Mouse (Mus musculus): ENCODE measurements around the gene Padi1. TPM values are rescaled to one million over a fixed set of nuclear protein-coding genes. Genes with fewer than 3 reads are reported as not detected.

Padi1 gene
- polyA plus RNA-seq, 1 experiment from 2014 or later: 0.12 TPM

GRCm38 (mm10) chr4:140815496-140815895 is 30.1 kb downstream of the Padi1 start:
- H3K27ac ChIP-seq: no peak overlapping the region
- no peaks in the 10 kb centered on the region for H3K9me3 ChIP-seq
- H3K4me2 ChIP-seq (replicated peaks): no peak overlapping the region
- H3K36me3 ChIP-seq: no peaks in the 10 kb centered on the region
- H3K4me1 ChIP-seq: peaks cover 36% of the 10 kb centered on the region
- ATAC-seq (ENCODE audit: insufficient number of reproducible peaks, insufficient read depth, low FRiP score, low TSS enrichment): no peak
- H3K4me3 ChIP-seq: no peak overlapping the region
- no peak overlapping the region for H3K9ac ChIP-seq
- H3K27me3 ChIP-seq: no peaks in the 10 kb centered on the region
- 58% methylated on average over 5 of the region's 5 CpGs for WGBS

DNA sequence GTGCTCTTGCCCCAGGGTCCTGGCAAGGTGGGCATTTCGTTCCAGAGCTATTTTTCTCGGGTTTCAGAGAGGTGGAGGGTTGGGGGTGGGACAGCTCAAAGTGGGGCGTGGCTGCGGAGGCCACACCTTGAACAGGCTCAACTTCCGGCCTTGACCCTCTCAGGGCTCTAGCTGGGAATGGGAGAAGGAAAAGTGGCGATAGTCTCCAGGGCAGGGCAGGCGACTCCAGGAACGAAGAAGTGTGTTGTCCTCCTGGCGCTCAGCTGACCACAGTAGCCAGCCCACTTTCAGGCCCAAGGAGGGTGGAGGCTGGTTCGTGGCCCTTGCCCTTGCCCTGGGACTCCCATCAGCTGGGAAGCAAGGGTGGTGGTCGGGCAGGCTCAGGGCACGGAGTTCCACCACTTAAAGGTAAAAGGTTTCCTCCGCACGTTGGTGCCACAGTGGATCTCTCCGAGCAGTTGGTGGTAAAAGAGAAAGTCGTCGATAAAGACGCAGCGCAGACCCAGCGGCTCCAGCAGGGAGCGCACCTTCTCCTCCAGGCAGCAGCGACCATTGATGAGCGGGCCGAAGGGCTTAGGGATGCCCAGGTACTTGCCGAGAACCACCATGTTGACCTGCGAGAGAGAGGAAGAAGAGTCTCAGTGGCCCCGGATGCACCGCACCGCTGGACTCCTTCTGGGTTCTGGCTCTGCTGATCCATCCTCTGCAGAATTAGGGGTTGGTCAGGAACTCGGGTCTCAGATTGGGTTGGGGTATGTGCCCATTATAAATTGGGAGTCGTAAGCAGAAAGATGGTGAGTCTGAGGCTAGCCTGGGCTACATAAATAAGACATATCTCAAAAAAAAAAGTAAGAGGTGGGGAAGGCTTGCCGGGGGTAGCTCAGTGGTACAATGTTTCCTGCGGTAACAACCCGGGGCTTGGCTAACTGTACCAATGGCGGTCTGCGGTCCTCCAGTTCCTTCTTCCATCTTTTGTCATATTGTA is 31.0 kb downstream of the Padi1 start:
- H3K27me3 ChIP-seq: no peaks in the 10 kb centered on the region
- no peaks in the 10 kb centered on the region for H3K9me3 ChIP-seq
- peaks cover 36% of the 10 kb centered on the region for H3K4me1 ChIP-seq
- H3K4me2 ChIP-seq (replicated peaks): peak overlapping the region; percentile 58
- 0 out of 2 replicates have a peak overlapping the region, but pooled peaks have one; percentile 12 for H3K9ac ChIP-seq
- H3K4me3 ChIP-seq: peak overlapping the region; percentile 29
- no peak overlapping the region for H3K27ac ChIP-seq
- H3K36me3 ChIP-seq: no peaks in the 10 kb centered on the region
- WGBS: 23% methylated on average over 36 of the region's 36 CpGs
- peak; percentile 31; the same call in 1 of the 2 replicates for ATAC-seq (ENCODE audit: insufficient number of reproducible peaks, insufficient read depth, low FRiP score, low TSS enrichment)

DNA sequence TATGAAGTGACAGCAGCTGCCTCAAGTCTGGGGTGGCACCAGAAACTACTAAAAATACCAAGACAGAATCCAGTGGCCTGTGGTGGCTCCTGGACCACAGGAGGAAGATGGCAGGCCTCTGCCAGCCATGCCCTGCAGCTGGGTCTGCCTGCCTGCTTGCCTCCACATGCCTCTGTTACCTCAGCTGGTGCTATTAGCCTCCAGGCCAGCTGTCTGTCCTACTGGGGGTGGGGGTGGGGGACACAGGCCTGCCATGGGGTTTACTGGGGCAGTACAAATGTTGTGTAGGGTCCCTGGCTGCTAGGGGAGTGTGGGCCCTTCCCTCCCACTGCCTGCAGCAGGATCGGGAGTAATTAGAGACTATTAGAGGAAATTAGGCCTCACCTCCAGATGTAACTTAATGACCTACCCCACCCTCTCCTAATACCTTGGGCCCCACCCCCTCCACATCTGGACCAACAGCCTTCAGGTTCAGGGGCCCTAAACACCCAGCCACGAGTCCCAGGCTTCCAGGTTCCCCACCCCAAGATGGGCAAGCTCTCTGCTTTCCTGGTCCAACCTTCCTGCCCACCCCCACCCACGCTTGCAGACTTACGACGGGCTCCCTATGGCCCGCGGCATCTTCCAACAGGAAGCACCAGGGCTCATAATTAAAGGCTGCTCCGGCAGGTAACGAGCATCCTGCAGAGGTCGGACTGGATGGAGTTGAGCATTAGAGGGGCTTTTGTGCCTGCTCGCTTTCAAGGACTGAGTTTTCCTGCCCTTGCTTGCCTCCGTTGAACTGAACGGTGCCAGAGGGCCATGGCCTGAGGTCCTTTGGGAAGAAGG is 32.0 kb downstream of the Padi1 start:
- ATAC-seq (ENCODE audit: insufficient number of reproducible peaks, insufficient read depth, low FRiP score, low TSS enrichment): no peak
- H3K4me3 ChIP-seq: peak overlapping the region; percentile 29
- H3K4me1 ChIP-seq: peaks cover 36% of the 10 kb centered on the region
- H3K27me3 ChIP-seq: no peaks in the 10 kb centered on the region
- peak overlapping the region; percentile 58 for H3K4me2 ChIP-seq (replicated peaks)
- peak overlapping the region; percentile 23; the same call in 1 of the 2 replicates for H3K27ac ChIP-seq
- WGBS: 8% methylated on average over 13 of the region's 13 CpGs
- H3K36me3 ChIP-seq: no peaks in the 10 kb centered on the region
- no peak overlapping the region for H3K9ac ChIP-seq
- no peaks in the 10 kb centered on the region for H3K9me3 ChIP-seq

GRCm38 (mm10) chr4:140812609-140813008 is 33.0 kb downstream of the Padi1 start:
- no peak overlapping the region for H3K9ac ChIP-seq
- 0 out of 2 replicates have a peak overlapping the region, but pooled peaks have one; percentile 23 for H3K27ac ChIP-seq
- H3K9me3 ChIP-seq: no peaks in the 10 kb centered on the region
- H3K27me3 ChIP-seq: no peaks in the 10 kb centered on the region
- ATAC-seq (ENCODE audit: insufficient number of reproducible peaks, insufficient read depth, low FRiP score, low TSS enrichment): no peak
- no peaks in the 10 kb centered on the region for H3K36me3 ChIP-seq
- H3K4me2 ChIP-seq (replicated peaks): no peak overlapping the region
- H3K4me3 ChIP-seq: no peak overlapping the region
- H3K4me1 ChIP-seq: peaks cover 36% of the 10 kb centered on the region
- 28% methylated on average over 14 of the region's 14 CpGs for WGBS

DNA sequence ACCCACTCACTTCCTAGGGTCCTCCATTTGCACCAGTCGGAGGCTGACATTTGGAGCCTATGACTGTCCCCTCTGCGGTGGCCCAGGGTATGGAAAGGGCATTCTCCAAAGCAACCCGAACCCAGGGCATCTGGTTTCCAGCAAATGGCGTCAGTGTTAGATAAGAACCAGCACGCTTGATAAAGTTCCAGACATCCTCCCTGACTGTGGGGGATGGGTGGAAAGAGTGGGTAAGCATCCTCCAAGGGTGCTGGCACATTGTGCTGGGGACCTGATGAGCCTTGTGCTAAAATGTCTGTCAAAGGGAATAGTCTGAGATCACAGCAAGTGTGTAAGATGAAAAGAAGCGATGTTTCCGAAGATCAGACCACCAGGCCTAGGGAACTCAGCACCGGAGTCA is 33.4 kb downstream of the Padi1 start:
- Histone ChIP-seq H3K4me1 (peaks cover 36% of the 10 kb centered on the region), H3K27ac (no peak overlapping the region), H3K4me3 (no peak overlapping the region), H3K27me3 (no peaks in the 10 kb centered on the region), H3K36me3 (no peaks in the 10 kb centered on the region), H3K9me3 (no peaks in the 10 kb centered on the region), H3K9ac (no peak overlapping the region), H3K4me2 (replicated peaks) (no peak overlapping the region)
- no peak for ATAC-seq (ENCODE audit: insufficient number of reproducible peaks, insufficient read depth, low FRiP score, low TSS enrichment)
- WGBS: 62% methylated on average over 8 of the region's 8 CpGs

DNA sequence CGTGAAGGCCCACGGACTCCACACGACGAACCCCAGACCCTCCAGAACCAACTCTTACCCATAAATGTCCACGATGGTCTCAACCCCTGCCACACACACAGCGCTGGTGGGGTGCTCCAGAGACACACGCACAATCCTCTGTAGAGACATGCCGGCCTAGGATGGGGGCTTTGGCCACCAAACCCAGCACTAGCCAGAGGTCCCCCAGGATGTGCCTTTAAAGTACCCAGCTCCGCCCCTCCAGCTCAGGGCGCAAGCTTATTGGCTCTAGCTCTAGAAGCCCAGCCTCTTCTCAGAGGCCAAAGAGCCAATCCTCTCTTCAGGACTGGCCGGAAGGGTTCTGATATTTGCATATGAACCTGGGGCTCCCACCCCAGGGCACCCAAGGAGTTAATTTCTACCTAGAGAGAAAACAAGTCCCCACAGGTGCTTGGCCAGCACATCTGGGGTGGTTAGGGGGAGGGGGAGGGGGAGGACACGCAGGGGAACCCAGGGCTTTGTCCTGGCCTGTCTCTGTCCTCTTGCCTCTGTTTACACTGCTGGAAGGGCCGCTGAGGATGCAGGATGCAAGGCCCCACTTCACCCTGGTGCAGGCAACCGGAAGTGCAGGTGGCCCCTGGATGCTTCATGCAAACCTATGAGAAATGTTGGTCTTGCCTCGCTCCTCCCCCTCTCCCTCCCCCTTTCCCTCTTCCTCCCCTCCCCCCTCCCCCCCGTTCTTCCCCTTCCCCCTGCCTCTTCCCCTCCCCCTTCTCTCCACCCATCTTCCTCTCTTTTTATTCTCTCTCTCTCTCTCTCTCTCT is 34.9 kb downstream of the Padi1 start, which contains the start of gene Padi3:
TSS of gene Padi3 (minus strand) at position 191 of the 803 bp plus-strand sequence.
- ATAC-seq (ENCODE audit: insufficient number of reproducible peaks, insufficient read depth, low FRiP score, low TSS enrichment): no peak
- Histone ChIP-seq H3K4me3 (no peak within 1 kb of the TSS), H3K36me3 (no peaks in the 10 kb centered on the region), H3K9ac (no peak within 1 kb of the TSS), H3K9me3 (no peaks in the 10 kb centered on the region), H3K4me2 (replicated peaks) (no peak within 1 kb of the TSS), H3K27me3 (no peaks in the 10 kb centered on the region), H3K27ac (no peak within 1 kb of the TSS), H3K4me1 (peaks cover 29% of the 10 kb centered on the region)
- 72% methylated on average over 16 of the region's 16 CpGs for WGBS

DNA sequence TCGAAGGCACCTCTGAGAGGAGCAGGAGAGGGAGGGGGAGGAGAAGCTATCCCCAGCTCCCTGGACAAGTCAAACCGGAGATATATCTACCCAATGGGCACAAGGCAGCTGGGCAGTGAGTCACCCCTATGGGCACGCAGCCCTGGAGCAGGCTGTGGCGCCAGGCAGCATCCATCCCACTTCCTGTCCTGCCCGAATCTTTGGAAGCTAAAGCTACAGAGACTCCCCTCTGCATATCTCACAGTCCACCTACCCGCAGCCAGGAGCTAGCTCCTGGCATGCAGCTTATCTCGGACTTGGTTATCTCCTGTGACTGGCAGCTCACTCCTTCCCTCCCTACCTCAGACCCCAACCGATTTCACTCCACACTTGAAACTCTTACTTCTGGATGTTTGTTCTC is 36.5 kb downstream of the Padi1 start:
- 72% methylated on average over 8 of the region's 8 CpGs for WGBS
- H3K4me3 ChIP-seq: no peak overlapping the region

DNA sequence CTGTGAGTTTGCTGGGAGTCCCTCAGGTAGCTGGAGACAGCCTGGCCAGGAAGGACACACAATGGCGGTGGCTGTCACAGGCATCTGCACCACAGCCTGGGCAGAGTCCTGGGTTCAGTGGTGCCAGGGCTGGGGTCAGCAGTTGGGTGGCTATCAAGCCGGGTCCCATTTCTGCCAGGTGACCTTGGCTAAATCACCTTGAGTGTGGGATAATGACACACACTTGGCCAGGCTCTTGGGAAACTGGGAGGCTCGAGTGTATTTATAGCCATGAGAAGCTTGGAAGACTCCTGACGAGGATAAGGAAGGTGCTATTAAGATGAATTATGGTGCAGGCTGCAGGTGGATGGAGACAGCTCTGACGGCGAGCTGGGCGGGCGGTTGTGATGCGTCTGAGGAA is 41.0 kb downstream of the Padi1 start:
- H3K9ac ChIP-seq: no peak overlapping the region
- no peaks in the 10 kb centered on the region for H3K27me3 ChIP-seq
- no peak overlapping the region for H3K4me2 ChIP-seq (replicated peaks)
- no peaks in the 10 kb centered on the region for H3K9me3 ChIP-seq
- no peaks in the 10 kb centered on the region for H3K4me1 ChIP-seq
- no peak overlapping the region for H3K27ac ChIP-seq
- no peak overlapping the region for H3K4me3 ChIP-seq
- 87% methylated on average over 9 of the region's 9 CpGs for WGBS
- no peak for ATAC-seq (ENCODE audit: insufficient number of reproducible peaks, insufficient read depth, low FRiP score, low TSS enrichment)
- no peaks in the 10 kb centered on the region for H3K36me3 ChIP-seq

More for the DNA sequence above, 36.5 kb downstream of the Padi1 start:
- Histone ChIP-seq H3K9me3 (no peaks in the 10 kb centered on the region), H3K4me2 (replicated peaks) (no peak overlapping the region), H3K9ac (no peak overlapping the region), H3K36me3 (no peaks in the 10 kb centered on the region), H3K4me1 (peaks cover 22% of the 10 kb centered on the region), H3K27ac (no peak overlapping the region), H3K27me3 (no peaks in the 10 kb centered on the region)
- ATAC-seq (ENCODE audit: insufficient number of reproducible peaks, insufficient read depth, low FRiP score, low TSS enrichment): no peak

GRCm38 (mm10) chr4:140801364-140801763 is 44.2 kb downstream of the Padi1 start:
- Histone ChIP-seq H3K9me3 (no peaks in the 10 kb centered on the region), H3K36me3 (no peaks in the 10 kb centered on the region), H3K4me1 (no peaks in the 10 kb centered on the region), H3K27me3 (peaks cover 4% of the 10 kb centered on the region; the same call in 1 of the 2 replicates), H3K4me3 (no peak overlapping the region), H3K27ac (no peak overlapping the region), H3K9ac (no peak overlapping the region), H3K4me2 (replicated peaks) (no peak overlapping the region)
- 73% methylated on average over 3 of the region's 3 CpGs for WGBS
- ATAC-seq (ENCODE audit: insufficient number of reproducible peaks, insufficient read depth, low FRiP score, low TSS enrichment): no peak

DNA sequence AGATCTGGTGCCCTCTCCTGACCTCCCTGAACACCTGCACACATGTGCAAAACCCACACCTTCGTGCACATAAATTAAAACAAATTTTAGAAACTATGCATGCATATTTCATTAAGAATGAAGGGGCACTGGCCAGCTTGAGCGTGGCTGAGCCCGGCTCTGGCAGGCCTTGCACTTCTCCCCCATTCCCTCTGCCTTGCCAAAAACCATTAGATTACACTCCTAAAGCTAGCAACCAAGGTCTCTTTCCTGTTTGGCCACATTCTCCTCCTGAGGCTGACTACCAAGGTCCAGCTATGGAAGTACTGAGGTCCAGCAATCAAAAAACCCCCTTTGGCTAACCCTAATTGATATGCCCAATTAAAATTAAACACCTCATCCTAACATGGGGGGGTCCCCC is 48.8 kb downstream of the Padi1 start:
- 81% methylated on average over 3 of the region's 3 CpGs for whole genome bisulfite sequencing
- Histone ChIP-seq H3K9ac (no peak overlapping the region), H3K27ac (no peak overlapping the region), H3K4me1 (no peaks in the 10 kb centered on the region), H3K27me3 (peaks cover 4% of the 10 kb centered on the region; the same call in 1 of the 2 replicates), H3K36me3 (no peaks in the 10 kb centered on the region), H3K9me3 (no peaks in the 10 kb centered on the region), H3K4me2 (replicated peaks) (no peak overlapping the region), H3K4me3 (no peak overlapping the region)
- ATAC-seq (ENCODE audit: insufficient number of reproducible peaks, insufficient read depth, low FRiP score, low TSS enrichment): no peak

GRCm38 (mm10) chr4:140794678-140795077 is 50.9 kb downstream of the Padi1 start:
- WGBS: 85% methylated on average over 9 of the region's 9 CpGs

More at GRCm38 (mm10) chr4:140794678-140795077, 50.9 kb downstream of the Padi1 start:
- Histone ChIP-seq H3K4me1 (no peaks in the 10 kb centered on the region), H3K27ac (no peak overlapping the region), H3K4me3 (no peak overlapping the region), H3K4me2 (replicated peaks) (no peak overlapping the region), H3K9ac (no peak overlapping the region), H3K27me3 (peaks cover 4% of the 10 kb centered on the region; the same call in 1 of the 2 replicates), H3K36me3 (no peaks in the 10 kb centered on the region), H3K9me3 (no peaks in the 10 kb centered on the region)
- no peak for ATAC-seq (ENCODE audit: insufficient number of reproducible peaks, insufficient read depth, low FRiP score, low TSS enrichment)
